Mouse (Mus musculus): Measurements from ENCODE around the gene Ndufv1.
A peak's percentile ranks its signal among the peaks of the same experiment; 100 is the strongest.

Ndufv1 gene

GRCm38 (mm10) chr19:4001752-4002151 lies 10.9 kb downstream of the Ndufv1 start:
- DNase-seq (ENCODE audit: low spot score in 2 of 2): no peak

GRCm38 (mm10) chr19:4000949-4001525 lies 11.6 kb downstream of the Ndufv1 start:
- no peak for DNase-seq (ENCODE audit: low spot score in 2 of 2)

GRCm38 (mm10) chr19:4000119-4000900 lies 12.3 kb downstream of the Ndufv1 start, which contains the start of the genes Nudt8 and Gm49405:
Gene Nudt8, plus strand, starts transcription at chr19:4000580.
Gene Gm49405, plus strand, starts transcription at chr19:4000626.
- peak; percentile 95 to 96 for DNase-seq (ENCODE audit: low spot score in 2 of 2)

- DNase-seq (ENCODE audit: low spot score in 2 of 2): no peak
These were observed 13.4 kb downstream of the Ndufv1 start for GRCm38 (mm10) chr19:3999121-3999730.

GRCm38 (mm10) chr19:3998335-3998734 lies 14.3 kb downstream of the Ndufv1 start:
- DNase-seq (ENCODE audit: low spot score in 2 of 2): no peak

- DNase-seq (ENCODE audit: low spot score in 2 of 2): no peak
These were observed 15.4 kb downstream of the Ndufv1 start for GRCm38 (mm10) chr19:3997231-3997630.

GRCm38 (mm10) chr19:3996747-3997146 lies 15.9 kb downstream of the Ndufv1 start:
- no peak for DNase-seq (ENCODE audit: low spot score in 2 of 2)

GRCm38 (mm10) chr19:3996106-3996505 lies 16.5 kb downstream of the Ndufv1 start:
- no peak for DNase-seq (ENCODE audit: low spot score in 2 of 2)

- DNase-seq (ENCODE audit: low spot score in 2 of 2): no peak
These were observed 17.1 kb downstream of the Ndufv1 start for GRCm38 (mm10) chr19:3995505-3995904.

GRCm38 (mm10) chr19:3994932-3995331 lies 17.7 kb downstream of the Ndufv1 start:
- DNase-seq (ENCODE audit: low spot score in 2 of 2): no peak

- DNase-seq (ENCODE audit: low spot score in 2 of 2): no peak
These were observed 20.2 kb downstream of the Ndufv1 start, which contains the start of gene Tbx10 for GRCm38 (mm10) chr19:3992416-3992815. Gene Tbx10, plus strand, starts transcription at chr19:3992752.

- no peak for DNase-seq (ENCODE audit: low spot score in 2 of 2)
These were observed 20.6 kb downstream of the Ndufv1 start for GRCm38 (mm10) chr19:3991966-3992365.

GRCm38 (mm10) chr19:3991562-3991961 lies 21.0 kb downstream of the Ndufv1 start:
- no peak for DNase-seq (ENCODE audit: low spot score in 2 of 2)

- DNase-seq (ENCODE audit: low spot score in 2 of 2): no peak
These were observed 21.8 kb downstream of the Ndufv1 start for GRCm38 (mm10) chr19:3990804-3991203.

- no peak for DNase-seq (ENCODE audit: low spot score in 2 of 2)
These were observed 23.9 kb downstream of the Ndufv1 start for GRCm38 (mm10) chr19:3988750-3989149.

- DNase-seq (ENCODE audit: low spot score in 2 of 2): no peak
These were observed 24.5 kb downstream of the Ndufv1 start for GRCm38 (mm10) chr19:3988066-3988465.

GRCm38 (mm10) chr19:3986334-3986733 lies 26.3 kb downstream of the Ndufv1 start, which contains the start of gene Acy3:
Gene Acy3, plus strand, starts transcription at chr19:3986570.
- peak; percentile 22 to 35 for DNase-seq (ENCODE audit: low spot score in 2 of 2)

GRCm38 (mm10) chr19:3985261-3985681 lies 27.3 kb downstream of the Ndufv1 start:
- no peak for DNase-seq (ENCODE audit: low spot score in 2 of 2)

- no peak for DNase-seq (ENCODE audit: low spot score in 2 of 2)
These were observed 28.9 kb downstream of the Ndufv1 start for GRCm38 (mm10) chr19:3983527-3984200.

- no peak for DNase-seq (ENCODE audit: low spot score in 2 of 2)
These were observed 31.7 kb downstream of the Ndufv1 start for GRCm38 (mm10) chr19:3980917-3981316.

GRCm38 (mm10) chr19:3980309-3980708 lies 32.3 kb downstream of the Ndufv1 start:
- peak; percentile 72 to 82 for DNase-seq (ENCODE audit: low spot score in 2 of 2)

GRCm38 (mm10) chr19:3975866-3976265 lies 36.7 kb downstream of the Ndufv1 start:
- no peak for DNase-seq (ENCODE audit: low spot score in 2 of 2)
